Mouse (Mus musculus): ENCODE measurements around the gene Snx27. TPM values are rescaled to one million over a fixed set of nuclear protein-coding genes. Genes with fewer than 3 reads are reported as not detected.

Gene Snx27
- polyA plus RNA-seq, 1 experiment, result 56.8 TPM

GRCm38 (mm10) chr3:94611343-94611742 lies 28.8 kb upstream of the Snx27 start:
- peaks cover 37% of the 10 kb centered on the region for H3K4me1 ChIP-seq (ENCODE audit: control insufficient read depth, insufficient read depth, low read length)
- H3K4me3 ChIP-seq (ENCODE audit: insufficient read depth, low read length), result no peak overlapping the region
- H3K27ac ChIP-seq (ENCODE audit: insufficient read depth, low read depth, low read length), result peak overlapping the region; percentile 94
- TF ChIP-seq POLR2A (IDR thresholded peaks at IDR 0.05; ENCODE audit: borderline replicate concordance, low read depth, low read length), result no peak
- TF ChIP-seq CTCF (IDR thresholded peaks at IDR 0.05; ENCODE audit: low read depth, low read length), result no peak

- TF ChIP-seq POLR2A (IDR thresholded peaks at IDR 0.05; ENCODE audit: borderline replicate concordance, low read depth, low read length) (no peak), CTCF (IDR thresholded peaks at IDR 0.05; ENCODE audit: low read depth, low read length) (no peak)
- H3K4me3 ChIP-seq (ENCODE audit: insufficient read depth, low read length), result no peak overlapping the region
- peak overlapping the region; percentile 94 for H3K27ac ChIP-seq (ENCODE audit: insufficient read depth, low read depth, low read length)
- peaks cover 37% of the 10 kb centered on the region for H3K4me1 ChIP-seq (ENCODE audit: control insufficient read depth, insufficient read depth, low read length)
These were observed 28.1 kb upstream of the Snx27 start for GRCm38 (mm10) chr3:94610581-94610980.

GRCm38 (mm10) chr3:94609621-94610020 lies 27.1 kb upstream of the Snx27 start:
- Histone ChIP-seq H3K4me3 (ENCODE audit: insufficient read depth, low read length) (no peak overlapping the region), H3K4me1 (ENCODE audit: control insufficient read depth, insufficient read depth, low read length) (peaks cover 37% of the 10 kb centered on the region), H3K27ac (ENCODE audit: insufficient read depth, low read depth, low read length) (peak overlapping the region; percentile 94; the same call in 1 of the 2 replicates)
- TF ChIP-seq CTCF (IDR thresholded peaks at IDR 0.05; ENCODE audit: low read depth, low read length), result no peak
- TF ChIP-seq POLR2A (IDR thresholded peaks at IDR 0.05; ENCODE audit: borderline replicate concordance, low read depth, low read length), result no peak

- H3K4me1 ChIP-seq (ENCODE audit: control insufficient read depth, insufficient read depth, low read length), result peaks cover 2% of the 10 kb centered on the region; the same call in 1 of the 2 replicates
- no peak overlapping the region for H3K27ac ChIP-seq (ENCODE audit: insufficient read depth, low read depth, low read length)
- no peak overlapping the region for H3K4me3 ChIP-seq (ENCODE audit: insufficient read depth, low read length)
- TF ChIP-seq CTCF (IDR thresholded peaks at IDR 0.05; ENCODE audit: low read depth, low read length) (no peak), POLR2A (IDR thresholded peaks at IDR 0.05; ENCODE audit: borderline replicate concordance, low read depth, low read length) (no peak)
These were observed 19.4 kb upstream of the Snx27 start for GRCm38 (mm10) chr3:94601959-94602358.

GRCm38 (mm10) chr3:94597224-94597779 lies 14.8 kb upstream of the Snx27 start:
- no peak overlapping the region for H3K4me3 ChIP-seq (ENCODE audit: insufficient read depth, low read length)
- H3K27ac ChIP-seq (ENCODE audit: insufficient read depth, low read depth, low read length), result no peak overlapping the region
- peaks cover 2% of the 10 kb centered on the region; the same call in 1 of the 2 replicates for H3K4me1 ChIP-seq (ENCODE audit: control insufficient read depth, insufficient read depth, low read length)
- TF ChIP-seq POLR2A (IDR thresholded peaks at IDR 0.05; ENCODE audit: borderline replicate concordance, low read depth, low read length) (no peak), CTCF (IDR thresholded peaks at IDR 0.05; ENCODE audit: low read depth, low read length) (no peak)

- TF ChIP-seq POLR2A (IDR thresholded peaks at IDR 0.05; ENCODE audit: borderline replicate concordance, low read depth, low read length) (no peak), CTCF (IDR thresholded peaks at IDR 0.05; ENCODE audit: low read depth, low read length) (no peak)
- Histone ChIP-seq H3K4me1 (ENCODE audit: control insufficient read depth, insufficient read depth, low read length) (peaks cover 3% of the 10 kb centered on the region; the same call in 1 of the 2 replicates), H3K27ac (ENCODE audit: insufficient read depth, low read depth, low read length) (no peak overlapping the region), H3K4me3 (ENCODE audit: insufficient read depth, low read length) (no peak overlapping the region)
These were observed 13.4 kb upstream of the Snx27 start for GRCm38 (mm10) chr3:94595871-94596287.

- TF ChIP-seq POLR2A (IDR thresholded peaks at IDR 0.05; ENCODE audit: borderline replicate concordance, low read depth, low read length) (no peak), CTCF (IDR thresholded peaks at IDR 0.05; ENCODE audit: low read depth, low read length) (no peak)
- peaks cover 26% of the 10 kb centered on the region for H3K4me1 ChIP-seq (ENCODE audit: control insufficient read depth, insufficient read depth, low read length)
- H3K27ac ChIP-seq (ENCODE audit: insufficient read depth, low read depth, low read length), result no peak overlapping the region
- no peak overlapping the region for H3K4me3 ChIP-seq (ENCODE audit: insufficient read depth, low read length)
These were observed 8.6 kb upstream of the Snx27 start for GRCm38 (mm10) chr3:94591066-94591465.

GRCm38 (mm10) chr3:94587962-94588361 lies 5.4 kb upstream of the Snx27 start:
- Histone ChIP-seq H3K4me3 (ENCODE audit: insufficient read depth, low read length) (0 out of 2 replicates have a peak overlapping the region, but pooled peaks have one; percentile 6), H3K4me1 (ENCODE audit: control insufficient read depth, insufficient read depth, low read length) (peaks cover 38% of the 10 kb centered on the region), H3K27ac (ENCODE audit: insufficient read depth, low read depth, low read length) (peak overlapping the region; percentile 67)
- TF ChIP-seq POLR2A (IDR thresholded peaks at IDR 0.05; ENCODE audit: borderline replicate concordance, low read depth, low read length), result no peak
- no peak for TF ChIP-seq CTCF (IDR thresholded peaks at IDR 0.05; ENCODE audit: low read depth, low read length)

GRCm38 (mm10) chr3:94582944-94583343 lies 428 bp upstream of the Snx27 start:
- H3K27ac ChIP-seq (ENCODE audit: insufficient read depth, low read depth, low read length), result peak overlapping the region; percentile 99
- peaks cover 34% of the 10 kb centered on the region for H3K4me1 ChIP-seq (ENCODE audit: control insufficient read depth, insufficient read depth, low read length)
- no peak for TF ChIP-seq CTCF (IDR thresholded peaks at IDR 0.05; ENCODE audit: low read depth, low read length)
- peak overlapping the region; percentile 63 for H3K4me3 ChIP-seq (ENCODE audit: insufficient read depth, low read length)

GRCm38 (mm10) chr3:94581793-94582455 lies 592 bp downstream of the Snx27 start:
- peak overlapping the region; percentile 63 for H3K4me3 ChIP-seq (ENCODE audit: insufficient read depth, low read length)
- no peak for TF ChIP-seq POLR2A (IDR thresholded peaks at IDR 0.05; ENCODE audit: borderline replicate concordance, low read depth, low read length)
- TF ChIP-seq CTCF (IDR thresholded peaks at IDR 0.05; ENCODE audit: low read depth, low read length), result no peak
- H3K27ac ChIP-seq (ENCODE audit: insufficient read depth, low read depth, low read length), result peak overlapping the region; percentile 99
- peaks cover 26% of the 10 kb centered on the region for H3K4me1 ChIP-seq (ENCODE audit: control insufficient read depth, insufficient read depth, low read length)

Measured in bone marrow macrophage, adult 2 months (primary cell).